Mouse (Mus musculus): ENCODE results near the gene Cplane1. TPM values are rescaled to one million over a fixed set of nuclear protein-coding genes. Genes with fewer than 3 reads are reported as not detected.
A peak's percentile ranks its signal among the peaks of the same experiment; 100 is the strongest.
"Not testable (repeated sequence)": the region's sequence is repeated elsewhere in the genome, so short reads cannot be mapped to it uniquely, and the experiment has no call there.

Gene Cplane1
- polyA plus RNA-seq, 1 experiment from 2014 or later, result 13.4 TPM

DNA sequence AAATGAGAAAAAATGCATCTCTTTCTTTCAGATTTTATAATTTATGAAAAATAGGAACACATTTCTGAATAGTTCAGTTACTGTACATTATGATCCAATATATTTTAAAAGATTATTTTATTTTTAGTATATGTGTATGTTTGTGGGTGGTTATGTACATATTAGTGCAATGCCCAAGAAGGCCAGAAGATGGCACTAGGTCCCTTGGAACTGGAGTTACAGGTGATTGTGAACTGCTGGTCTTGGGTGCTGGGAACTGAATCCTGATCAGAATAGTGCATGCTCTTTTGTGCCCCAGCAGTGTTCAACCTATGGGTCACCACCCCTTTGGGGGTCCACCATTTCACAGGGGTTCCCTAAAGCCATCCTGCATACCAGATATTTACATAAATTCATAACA lies 31.4 kb downstream of the Cplane1 start:
- Histone ChIP-seq H3K9me3 (replicated peaks; ENCODE audit: control insufficient read depth, low read length) (no peaks in the 10 kb centered on the region), H3K4me3 (ENCODE audit: low read depth, low read length) (no peak overlapping the region), H3K4me2 (ENCODE audit: low read length) (no peak overlapping the region), H3K4me1 (ENCODE audit: control insufficient read depth, insufficient read depth, low read length) (no peaks in the 10 kb centered on the region), H3K36me3 (ENCODE audit: control insufficient read depth, insufficient read depth, low read length) (peaks cover 63% of the 10 kb centered on the region), H3K27ac (ENCODE audit: low read depth, low read length) (no peak overlapping the region), H3K9ac (ENCODE audit: low read length) (no peak overlapping the region), H3K27me3 (replicated peaks; ENCODE audit: control insufficient read depth, insufficient read depth, low read length) (no peaks in the 10 kb centered on the region)
- ATAC-seq (no peak), DNase-seq (ENCODE audit: low spot score) (peak; percentile 1)

DNA sequence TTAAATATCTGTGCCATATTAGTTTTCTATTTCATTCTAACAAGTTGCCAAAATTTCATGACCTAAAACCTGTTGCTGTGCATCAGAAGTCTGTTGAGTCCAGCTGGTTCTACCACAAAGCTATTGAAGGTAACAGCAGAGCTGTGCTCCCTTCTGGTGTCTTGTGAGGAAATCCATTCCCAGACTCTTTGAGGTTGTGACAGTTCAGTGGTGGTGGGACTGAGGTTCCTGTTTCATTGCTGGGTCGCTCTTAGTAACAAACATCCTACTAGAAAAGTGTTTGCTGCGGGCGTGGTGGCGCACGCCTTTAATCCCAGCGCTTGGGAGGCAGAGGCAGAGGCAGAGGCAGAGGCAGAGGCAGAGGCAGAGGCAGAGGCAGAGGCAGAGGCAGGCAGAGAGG lies 39.5 kb downstream of the Cplane1 start:
- WGBS, result 90% methylated on average over 6 of the region's 6 CpGs
- Histone ChIP-seq H3K4me2 (ENCODE audit: low read length) (no peak overlapping the region), H3K4me3 (ENCODE audit: low read depth, low read length) (no peak overlapping the region), H3K27me3 (replicated peaks; ENCODE audit: control insufficient read depth, insufficient read depth, low read length) (no peaks in the 10 kb centered on the region), H3K9me3 (replicated peaks; ENCODE audit: control insufficient read depth, low read length) (no peaks in the 10 kb centered on the region), H3K4me1 (ENCODE audit: control insufficient read depth, insufficient read depth, low read length) (no peaks in the 10 kb centered on the region), H3K36me3 (ENCODE audit: control insufficient read depth, insufficient read depth, low read length) (peaks cover 60% of the 10 kb centered on the region), H3K27ac (ENCODE audit: low read depth, low read length) (no peak overlapping the region), H3K9ac (ENCODE audit: low read length) (no peak overlapping the region)
- ATAC-seq (no peak), DNase-seq (ENCODE audit: low spot score) (no peak)

DNA sequence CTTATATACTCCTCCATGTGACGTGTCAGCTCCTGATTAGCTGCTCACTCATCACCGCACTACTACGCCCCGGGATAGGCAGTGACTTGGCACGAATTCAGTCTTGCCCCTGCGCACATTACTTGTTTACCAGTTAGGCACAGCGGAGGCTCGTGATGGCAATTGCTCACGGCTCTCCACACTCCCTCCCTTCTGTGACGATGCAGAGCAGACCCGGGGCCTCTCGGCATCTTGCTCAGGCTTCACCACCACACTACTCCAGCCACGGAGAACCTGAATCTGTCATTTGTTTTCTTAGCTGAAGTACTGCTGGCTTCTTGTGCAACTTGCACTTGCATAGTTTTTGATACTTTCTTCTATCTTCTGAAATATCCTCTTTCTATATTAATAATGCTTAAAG lies 45.9 kb downstream of the Cplane1 start:
- H3K4me3 ChIP-seq (ENCODE audit: low read depth, low read length), result no peak overlapping the region
- no peaks in the 10 kb centered on the region; the same call in 1 of the 2 replicates for H3K9me3 ChIP-seq (replicated peaks; ENCODE audit: control insufficient read depth, low read length)
- 93% methylated on average over 13 of the region's 13 CpGs for WGBS
- H3K4me1 ChIP-seq (ENCODE audit: control insufficient read depth, insufficient read depth, low read length), result no peaks in the 10 kb centered on the region
- H3K9ac ChIP-seq (ENCODE audit: low read length), result no peak overlapping the region
- no peak overlapping the region for H3K27ac ChIP-seq (ENCODE audit: low read depth, low read length)
- DNase-seq (ENCODE audit: low spot score), result no peak
- no peak overlapping the region for H3K4me2 ChIP-seq (ENCODE audit: low read length)
- no peaks in the 10 kb centered on the region for H3K27me3 ChIP-seq (replicated peaks; ENCODE audit: control insufficient read depth, insufficient read depth, low read length)
- ATAC-seq, result no peak
- H3K36me3 ChIP-seq (ENCODE audit: control insufficient read depth, insufficient read depth, low read length), result peaks cover 80% of the 10 kb centered on the region

DNA sequence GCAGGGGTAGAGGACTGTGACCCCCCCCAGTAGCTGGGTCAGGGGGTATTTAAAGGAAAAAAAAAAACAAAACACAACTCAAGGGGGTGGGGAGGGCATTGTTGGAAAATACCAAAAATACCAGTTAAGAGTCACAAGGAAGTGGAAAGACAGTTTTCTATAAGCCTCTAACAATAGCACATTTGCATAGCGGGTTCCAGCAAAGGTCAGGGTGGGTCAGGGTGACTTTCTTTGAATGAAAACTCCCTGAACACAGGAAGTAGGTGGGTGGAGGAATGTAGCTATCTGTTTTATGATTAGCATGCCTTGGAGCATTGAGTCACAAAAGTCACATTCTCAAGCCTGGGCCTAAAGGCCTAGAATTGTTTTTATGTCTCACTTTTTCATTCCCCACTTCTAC lies 65.3 kb downstream of the Cplane1 start:
- not testable (repeated sequence) for DNase-seq (ENCODE audit: low spot score); H3K4me3 ChIP-seq (ENCODE audit: low read depth, low read length); H3K9me3 ChIP-seq (replicated peaks; ENCODE audit: control insufficient read depth, low read length); H3K27me3 ChIP-seq (replicated peaks; ENCODE audit: control insufficient read depth, insufficient read depth, low read length); H3K4me2 ChIP-seq (ENCODE audit: low read length); ATAC-seq; H3K9ac ChIP-seq (ENCODE audit: low read length); H3K27ac ChIP-seq (ENCODE audit: low read depth, low read length); H3K4me1 ChIP-seq (ENCODE audit: control insufficient read depth, insufficient read depth, low read length)
- peaks cover 89% of the 10 kb centered on the region for H3K36me3 ChIP-seq (ENCODE audit: control insufficient read depth, insufficient read depth, low read length)
- WGBS, result 95% methylated on average over 1 of the region's 1 CpGs

DNA sequence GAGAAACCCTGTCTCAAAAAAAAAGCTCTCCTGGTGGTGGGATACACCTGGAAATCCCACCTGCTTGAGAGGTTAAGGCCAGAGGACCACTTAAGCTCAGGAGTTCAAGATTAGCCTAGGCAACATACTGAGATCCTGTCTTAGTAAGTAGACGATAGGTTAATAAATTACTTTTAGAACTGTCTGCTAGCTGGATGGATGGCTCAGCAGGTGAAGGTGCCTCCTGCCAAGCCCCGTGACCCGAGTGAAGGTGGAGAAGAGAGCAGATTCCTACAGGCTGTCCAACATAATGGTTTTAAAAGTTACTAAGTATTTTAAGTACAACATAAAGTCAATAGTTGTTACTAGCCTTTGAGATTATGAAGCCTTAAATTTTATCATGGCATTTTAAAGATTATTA lies 97.0 kb downstream of the Cplane1 start:
- Histone ChIP-seq H3K9ac (ENCODE audit: low read length) (no peak overlapping the region), H3K4me1 (ENCODE audit: control insufficient read depth, insufficient read depth, low read length) (no peaks in the 10 kb centered on the region), H3K4me2 (ENCODE audit: low read length) (no peak overlapping the region), H3K9me3 (replicated peaks; ENCODE audit: control insufficient read depth, low read length) (no peaks in the 10 kb centered on the region), H3K4me3 (ENCODE audit: low read depth, low read length) (no peak overlapping the region), H3K27me3 (replicated peaks; ENCODE audit: control insufficient read depth, insufficient read depth, low read length) (no peaks in the 10 kb centered on the region), H3K36me3 (ENCODE audit: control insufficient read depth, insufficient read depth, low read length) (peaks cover 87% of the 10 kb centered on the region), H3K27ac (ENCODE audit: low read depth, low read length) (no peak overlapping the region)
- DNase-seq (ENCODE audit: low spot score) (no peak), ATAC-seq (no peak)
- WGBS, result 91% methylated on average over 3 of the region's 3 CpGs

DNA sequence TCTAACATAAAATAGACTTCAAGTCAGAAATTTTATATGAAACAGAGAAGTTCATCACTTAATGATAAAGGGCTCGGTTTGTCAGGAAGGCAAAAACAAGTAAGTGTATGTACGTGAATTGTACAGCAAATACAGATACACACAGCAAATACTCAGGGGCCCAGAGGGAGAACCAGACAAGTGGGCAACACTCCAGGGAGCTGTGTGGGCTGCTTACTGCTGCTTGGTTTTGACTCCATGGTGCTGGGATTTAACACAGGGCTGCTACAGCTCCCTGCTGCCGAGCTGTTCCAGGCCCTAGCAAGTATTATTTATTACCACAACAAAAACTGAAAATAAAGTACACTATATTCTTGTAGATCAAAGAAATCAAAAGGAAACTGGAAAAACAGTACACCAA lies 98.3 kb downstream of the Cplane1 start:
- Histone ChIP-seq H3K36me3 (ENCODE audit: control insufficient read depth, insufficient read depth, low read length) (peaks cover 87% of the 10 kb centered on the region), H3K4me2 (ENCODE audit: low read length) (no peak overlapping the region), H3K27ac (ENCODE audit: low read depth, low read length) (no peak overlapping the region), H3K4me3 (ENCODE audit: low read depth, low read length) (no peak overlapping the region), H3K9me3 (replicated peaks; ENCODE audit: control insufficient read depth, low read length) (no peaks in the 10 kb centered on the region), H3K4me1 (ENCODE audit: control insufficient read depth, insufficient read depth, low read length) (no peaks in the 10 kb centered on the region), H3K27me3 (replicated peaks; ENCODE audit: control insufficient read depth, insufficient read depth, low read length) (no peaks in the 10 kb centered on the region), H3K9ac (ENCODE audit: low read length) (no peak overlapping the region)
- 97% methylated on average over 3 of the region's 3 CpGs for WGBS
- ATAC-seq (no peak), DNase-seq (ENCODE audit: low spot score) (no peak)

DNA sequence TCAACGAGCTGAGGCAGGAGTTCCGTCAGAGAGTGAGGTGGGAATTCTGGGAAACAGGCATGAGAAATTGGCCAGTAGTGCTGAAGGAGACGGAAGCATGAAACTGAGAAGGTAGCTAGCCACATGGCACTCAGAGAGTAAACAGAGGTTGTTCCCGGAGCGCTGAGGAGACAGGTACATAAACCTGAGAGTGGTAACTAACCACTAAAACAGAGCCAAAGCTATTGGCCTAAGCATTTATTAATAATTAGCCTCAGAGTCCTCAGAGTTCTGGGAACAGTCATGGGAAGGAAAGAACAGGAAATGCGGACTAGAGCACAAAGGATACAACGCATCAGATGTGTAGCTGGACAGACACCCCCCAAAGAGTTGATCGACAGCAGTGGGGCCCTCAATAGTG lies 99.3 kb downstream of the Cplane1 start:
- Histone ChIP-seq H3K27ac (ENCODE audit: low read depth, low read length) (no peak overlapping the region), H3K9me3 (replicated peaks; ENCODE audit: control insufficient read depth, low read length) (no peaks in the 10 kb centered on the region), H3K4me2 (ENCODE audit: low read length) (no peak overlapping the region), H3K4me1 (ENCODE audit: control insufficient read depth, insufficient read depth, low read length) (no peaks in the 10 kb centered on the region), H3K27me3 (replicated peaks; ENCODE audit: control insufficient read depth, insufficient read depth, low read length) (no peaks in the 10 kb centered on the region), H3K9ac (ENCODE audit: low read length) (no peak overlapping the region), H3K4me3 (ENCODE audit: low read depth, low read length) (no peak overlapping the region), H3K36me3 (ENCODE audit: control insufficient read depth, insufficient read depth, low read length) (peaks cover 83% of the 10 kb centered on the region)
- WGBS, result 92% methylated on average over 8 of the region's 8 CpGs
- no peak for DNase-seq (ENCODE audit: low spot score)
- ATAC-seq, result no peak

DNA sequence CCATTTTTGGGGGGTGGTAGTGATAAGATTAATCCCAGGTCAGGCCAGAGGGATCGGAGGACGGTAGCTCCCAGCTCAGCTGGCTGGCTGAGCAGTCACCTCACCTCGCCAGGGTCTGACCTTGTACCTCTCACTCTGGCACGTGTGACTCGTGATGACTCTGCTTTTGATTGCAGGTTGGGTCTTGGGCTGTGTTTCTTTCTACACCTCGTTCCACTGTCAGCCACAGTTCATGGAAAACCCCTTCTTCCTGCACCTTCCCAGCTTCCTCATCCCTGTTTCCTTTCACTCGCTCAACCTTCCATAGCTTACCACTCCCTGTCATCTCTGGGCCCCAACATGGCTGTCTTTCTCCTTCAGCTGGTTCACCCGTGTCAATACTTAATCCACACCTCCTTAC lies 103.0 kb downstream of the Cplane1 start:
- no peaks in the 10 kb centered on the region for H3K27me3 ChIP-seq (replicated peaks; ENCODE audit: control insufficient read depth, insufficient read depth, low read length)
- no peak overlapping the region for H3K27ac ChIP-seq (ENCODE audit: low read depth, low read length)
- no peak overlapping the region for H3K4me3 ChIP-seq (ENCODE audit: low read depth, low read length)
- H3K4me1 ChIP-seq (ENCODE audit: control insufficient read depth, insufficient read depth, low read length), result no peaks in the 10 kb centered on the region
- no peak overlapping the region for H3K4me2 ChIP-seq (ENCODE audit: low read length)
- H3K36me3 ChIP-seq (ENCODE audit: control insufficient read depth, insufficient read depth, low read length), result peaks cover 52% of the 10 kb centered on the region
- no peaks in the 10 kb centered on the region for H3K9me3 ChIP-seq (replicated peaks; ENCODE audit: control insufficient read depth, low read length)
- WGBS, result 90% methylated on average over 8 of the region's 8 CpGs
- ATAC-seq (no peak), DNase-seq (ENCODE audit: low spot score) (no peak)
- H3K9ac ChIP-seq (ENCODE audit: low read length), result no peak overlapping the region

DNA sequence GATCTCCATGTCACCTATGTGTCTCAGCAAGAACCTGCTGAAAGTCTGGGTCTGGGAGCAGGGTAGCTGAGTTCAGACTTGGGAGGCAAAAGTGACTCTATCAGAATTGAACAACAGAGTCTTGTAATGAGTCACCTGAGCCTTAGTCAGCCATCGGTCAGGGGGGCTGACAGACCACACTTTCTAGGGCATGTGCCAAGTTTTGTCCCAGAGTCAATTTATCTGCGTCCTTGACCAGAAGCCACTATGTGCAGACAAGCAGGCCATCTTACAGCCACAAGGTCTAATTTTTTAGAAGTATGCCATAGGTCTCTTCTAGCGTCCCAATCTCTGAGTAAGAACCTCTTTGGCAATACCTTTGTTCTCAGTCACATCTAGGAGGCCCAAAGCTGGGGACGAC lies 109.0 kb downstream of the Cplane1 start:
- WGBS, result 85% methylated on average over 4 of the region's 4 CpGs
- not testable (repeated sequence) for H3K36me3 ChIP-seq (ENCODE audit: control insufficient read depth, insufficient read depth, low read length)

More for the DNA sequence above, 109.0 kb downstream of the Cplane1 start:
- not testable (repeated sequence) for H3K27ac ChIP-seq (ENCODE audit: low read depth, low read length); H3K4me3 ChIP-seq (ENCODE audit: low read depth, low read length); H3K4me2 ChIP-seq (ENCODE audit: low read length); H3K27me3 ChIP-seq (replicated peaks; ENCODE audit: control insufficient read depth, insufficient read depth, low read length); H3K9me3 ChIP-seq (replicated peaks; ENCODE audit: control insufficient read depth, low read length); ATAC-seq; DNase-seq (ENCODE audit: low spot score); H3K9ac ChIP-seq (ENCODE audit: low read length); H3K4me1 ChIP-seq (ENCODE audit: control insufficient read depth, insufficient read depth, low read length)
